Mouse (Mus musculus) forebrain, embryonic 15.5 days (tissue): ENCODE results near the gene Il4ra. TPM values are rescaled to one million over a fixed set of nuclear protein-coding genes. Genes with fewer than 3 reads are reported as not detected.

ENCODE experiments used
- ATAC-seq: fragments of 200-750 bp; cut with Nextera tagmentation; replicated peaks from 2 replicates; pipeline ENCODE4 v1.8.0; 2017; ENCODE audit warnings: mild to moderate bottlenecking, moderate TSS enrichment, moderate library complexity
- H3K27ac ChIP-seq: fragments of 300-500 bp; sonication (generic); replicated peaks from 2 replicates; pipeline ENCODE4 v1.5.1; 2015; ENCODE audit warnings: mild to moderate bottlenecking, inconsistent platforms
- H3K27me3 ChIP-seq: fragments of 300-500 bp; sonication (generic); 2 replicates; pipeline ENCODE4 v1.6.1; 2015; ENCODE audit warnings: inconsistent platforms
- H3K36me3 ChIP-seq: fragments of 300-500 bp; sonication (generic); 2 replicates; pipeline ENCODE4 v1.6.1; 2015; ENCODE audit warnings: mild to moderate bottlenecking, inconsistent platforms
- H3K4me1 ChIP-seq: fragments of 300-500 bp; sonication (generic); 2 replicates; pipeline ENCODE4 v1.6.1; 2015; ENCODE audit warnings: inconsistent platforms
- H3K4me2 ChIP-seq: fragments of 300-500 bp; sonication (generic); replicated peaks from 2 replicates; pipeline ENCODE4 v1.6.1; 2015; ENCODE audit warnings: mild to moderate bottlenecking, inconsistent platforms
- H3K4me3 ChIP-seq: fragments of 300-500 bp; sonication (generic); 2 replicates; pipeline ENCODE4 v1.5.1; 2015; ENCODE audit warnings: mild to moderate bottlenecking, inconsistent platforms
- H3K9ac ChIP-seq: fragments of 300-500 bp; sonication (generic); replicated peaks from 2 replicates; pipeline ENCODE4 v1.6.1; 2015; ENCODE audit warnings: mild to moderate bottlenecking, inconsistent platforms
- H3K9me3 ChIP-seq: fragments of 300-500 bp; sonication (generic); 2 replicates; pipeline ENCODE4 v1.6.1; 2016; ENCODE audit warnings: inconsistent platforms
- WGBS: fragments of 180-500 bp; shearing (Covaris S2); methylation state at CpG from one replicate; pipeline ENCODE4 v1.1.7; 2015; ENCODE audit warnings: mixed read lengths; 5-methylcytosine and 5-hydroxymethylcytosine counted together
- polyA plus RNA-seq: library from polyadenylated mRNA; unstranded; fragments of >200 nt; fragmentation: Nextera tagmentation; extraction: Ambion mirVana; gene quantifications from 2 replicates; pipeline ENCODE4 v1.2.1, GENCODE M21; 2015

Il4ra gene
- polyA plus RNA-seq, 1 experiment from 2014 or later = 2.2 TPM

DNA sequence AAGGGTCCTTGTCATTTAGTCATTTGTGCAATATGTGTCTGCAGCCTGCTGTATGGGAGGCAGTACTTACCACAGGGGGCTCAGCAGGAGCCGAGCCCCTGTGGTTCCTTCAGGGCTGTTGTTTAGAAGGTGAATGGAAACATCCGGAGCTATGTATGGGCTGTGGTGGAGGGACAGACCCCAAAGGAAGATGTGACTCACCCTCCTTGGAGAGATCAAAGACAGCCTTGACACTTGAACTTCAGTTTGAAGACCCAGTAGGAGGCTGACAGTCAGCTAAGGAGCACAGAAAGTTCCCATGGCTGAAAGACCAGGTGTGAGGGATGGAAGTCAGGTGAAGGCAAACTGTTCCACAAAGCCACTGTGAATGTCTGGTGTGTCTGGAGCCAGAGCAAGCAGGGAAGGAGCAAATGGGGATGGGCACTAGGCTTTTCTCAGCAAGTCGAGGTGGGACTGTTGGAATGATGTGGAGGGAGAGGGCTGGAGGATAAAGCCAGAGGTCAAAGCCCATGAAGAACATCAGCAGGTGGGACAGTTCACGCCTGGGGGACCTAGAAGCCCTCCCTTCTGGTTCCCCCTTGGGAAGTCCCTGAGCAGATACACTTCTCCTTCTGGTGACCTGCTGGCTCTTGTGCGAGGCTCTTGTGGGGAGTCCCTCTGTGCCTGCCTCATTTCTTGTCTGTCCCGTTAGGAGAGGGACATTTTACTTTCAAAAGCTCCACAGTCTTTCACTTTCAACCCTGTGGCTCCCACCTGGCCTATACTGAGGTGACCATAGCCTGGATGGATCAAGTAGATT, 55.7 kb downstream of the Il4ra start:
- no peaks in the 10 kb centered on the region for H3K27me3 ChIP-seq
- no peak overlapping the region for H3K27ac ChIP-seq
- no peak overlapping the region for H3K4me3 ChIP-seq
- no peak for ATAC-seq
- no peak overlapping the region for H3K9ac ChIP-seq
- no peaks in the 10 kb centered on the region for H3K36me3 ChIP-seq
- H3K4me1 ChIP-seq = no peaks in the 10 kb centered on the region
- WGBS = 69% methylated on average over 5 of the region's 6 CpGs
- no peak overlapping the region for H3K4me2 ChIP-seq
- H3K9me3 ChIP-seq = no peaks in the 10 kb centered on the region

DNA sequence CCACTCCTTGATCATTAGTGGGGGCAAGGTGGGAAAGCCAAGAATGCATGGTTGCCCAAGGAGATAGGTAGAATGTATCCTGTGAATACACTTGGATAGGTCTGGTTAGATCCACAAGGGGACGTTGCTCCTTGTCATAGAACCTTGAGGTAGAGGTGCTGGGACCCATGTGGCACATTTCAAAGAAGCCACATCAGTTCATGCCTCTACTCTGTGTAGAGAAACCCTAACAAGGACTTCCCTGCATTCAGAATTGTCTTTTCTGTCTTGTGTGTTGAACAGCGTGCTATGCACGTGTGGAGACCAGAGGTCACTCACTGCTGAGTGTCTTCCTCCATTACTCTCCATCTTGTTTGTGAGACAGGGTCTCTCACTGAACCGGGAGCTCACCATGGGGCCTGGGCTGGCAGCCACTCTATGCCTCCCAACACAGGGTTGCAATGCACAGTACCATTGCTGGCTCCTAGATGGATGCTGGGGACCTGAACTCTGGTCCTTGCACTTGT, 56.3 kb downstream of the Il4ra start:
- Histone ChIP-seq H3K9ac (no peak overlapping the region), H3K27ac (no peak overlapping the region), H3K36me3 (no peaks in the 10 kb centered on the region), H3K4me1 (no peaks in the 10 kb centered on the region), H3K27me3 (no peaks in the 10 kb centered on the region), H3K9me3 (no peaks in the 10 kb centered on the region), H3K4me2 (no peak overlapping the region), H3K4me3 (no peak overlapping the region)
- ATAC-seq = no peak
- WGBS = 89% methylated on average over 4 of the region's 4 CpGs

DNA sequence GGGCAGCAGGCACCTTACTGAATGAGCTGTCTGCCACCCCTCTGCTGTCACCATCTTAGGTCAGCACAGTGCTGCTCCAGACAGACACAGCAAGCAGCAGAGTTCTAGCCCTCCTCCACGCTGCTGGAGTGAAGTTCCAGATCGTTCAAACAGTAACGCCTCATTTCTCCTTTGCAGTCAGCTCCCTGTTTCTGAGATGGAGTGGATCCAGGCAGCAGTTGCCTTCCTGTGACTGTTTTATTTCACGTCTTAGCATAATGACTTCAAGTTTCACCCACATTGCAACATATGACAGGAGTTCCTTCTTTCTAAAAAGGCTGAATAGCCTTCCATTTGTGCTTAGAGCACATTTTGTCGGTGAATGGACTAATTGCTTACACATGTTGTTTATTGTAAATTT, 61.7 kb downstream of the Il4ra start:
- Histone ChIP-seq H3K4me1 (no peaks in the 10 kb centered on the region), H3K9ac (no peak overlapping the region), H3K9me3 (no peaks in the 10 kb centered on the region), H3K4me2 (no peak overlapping the region), H3K27me3 (no peaks in the 10 kb centered on the region), H3K4me3 (no peak overlapping the region), H3K27ac (no peak overlapping the region), H3K36me3 (no peaks in the 10 kb centered on the region)
- no peak for ATAC-seq
- WGBS = 82% methylated on average over 5 of the region's 5 CpGs

DNA sequence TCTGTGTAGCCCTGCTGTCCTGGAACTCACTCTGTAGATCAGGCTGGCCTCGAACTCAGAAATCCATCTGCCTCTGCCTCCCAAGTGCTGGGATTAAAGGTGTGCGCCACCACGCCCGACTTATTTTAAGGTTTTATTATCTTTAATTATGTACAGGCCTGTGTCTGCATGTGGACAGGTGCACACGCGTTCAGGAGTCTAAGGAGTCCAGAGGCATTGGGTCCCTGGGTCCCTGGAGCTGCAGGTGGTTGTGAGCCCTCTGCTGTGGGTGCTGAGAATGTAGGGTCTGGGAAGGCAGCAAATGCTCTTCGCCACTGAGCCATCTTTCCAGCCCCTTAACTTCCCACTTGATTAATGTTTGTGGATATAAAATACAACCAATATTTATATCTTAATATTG, 63.5 kb downstream of the Il4ra start:
- Histone ChIP-seq H3K4me3 (no peak overlapping the region), H3K27me3 (no peaks in the 10 kb centered on the region), H3K9ac (no peak overlapping the region), H3K9me3 (no peaks in the 10 kb centered on the region), H3K27ac (no peak overlapping the region), H3K36me3 (no peaks in the 10 kb centered on the region), H3K4me1 (no peaks in the 10 kb centered on the region), H3K4me2 (no peak overlapping the region)
- WGBS = 95% methylated on average over 7 of the region's 7 CpGs
- no peak for ATAC-seq

DNA sequence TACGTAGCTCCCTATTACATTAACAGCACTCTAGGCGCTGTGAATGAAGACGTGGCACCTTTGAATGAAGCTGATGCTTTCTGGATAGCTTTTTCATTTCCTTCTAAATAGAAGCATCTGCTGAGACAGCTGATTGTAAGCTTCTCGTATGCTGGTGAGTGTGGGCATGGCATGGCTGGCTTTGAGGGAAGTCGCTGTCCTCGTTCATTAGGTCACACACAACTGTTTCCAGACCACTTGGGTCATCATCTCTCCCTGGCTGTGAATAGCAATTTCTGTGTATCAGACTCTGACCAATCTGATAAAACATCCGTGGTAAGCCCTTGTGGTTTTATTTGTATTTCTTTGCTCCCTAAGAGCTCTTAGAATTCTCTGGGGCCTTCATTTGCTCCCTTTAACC, 66.1 kb downstream of the Il4ra start:
- no peak overlapping the region for H3K27ac ChIP-seq
- H3K4me3 ChIP-seq = no peak overlapping the region
- no peaks in the 10 kb centered on the region for H3K27me3 ChIP-seq
- H3K36me3 ChIP-seq = no peaks in the 10 kb centered on the region
- 84% methylated on average over 7 of the region's 7 CpGs for WGBS
- no peak overlapping the region for H3K9ac ChIP-seq
- H3K4me1 ChIP-seq = no peaks in the 10 kb centered on the region
- H3K9me3 ChIP-seq = no peaks in the 10 kb centered on the region
- no peak overlapping the region for H3K4me2 ChIP-seq
- ATAC-seq = no peak

DNA sequence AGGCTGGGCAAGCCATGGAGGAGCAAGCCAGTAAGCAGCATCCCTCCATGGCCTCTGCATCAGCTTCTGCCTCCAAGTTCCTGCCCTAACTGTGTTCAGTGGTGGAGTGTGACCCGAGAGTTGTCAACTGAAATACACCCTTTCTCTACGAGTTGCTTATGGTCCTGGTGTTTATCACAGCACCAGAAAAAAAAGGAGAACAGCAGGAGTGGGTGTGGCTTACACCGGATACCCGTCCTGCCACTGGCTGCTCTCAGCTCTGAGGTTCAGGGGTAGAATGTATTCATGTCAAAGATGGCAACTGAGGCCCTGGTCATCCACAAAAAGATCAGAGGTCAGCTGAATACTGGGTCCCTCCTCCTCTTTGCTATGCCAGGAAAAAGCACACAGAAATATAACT, 68.2 kb downstream of the Il4ra start:
- Histone ChIP-seq H3K9me3 (no peaks in the 10 kb centered on the region), H3K4me1 (no peaks in the 10 kb centered on the region), H3K27ac (no peak overlapping the region), H3K27me3 (no peaks in the 10 kb centered on the region), H3K9ac (no peak overlapping the region), H3K4me2 (no peak overlapping the region), H3K4me3 (no peak overlapping the region), H3K36me3 (no peaks in the 10 kb centered on the region)
- 77% methylated on average over 4 of the region's 4 CpGs for WGBS
- ATAC-seq = no peak

DNA sequence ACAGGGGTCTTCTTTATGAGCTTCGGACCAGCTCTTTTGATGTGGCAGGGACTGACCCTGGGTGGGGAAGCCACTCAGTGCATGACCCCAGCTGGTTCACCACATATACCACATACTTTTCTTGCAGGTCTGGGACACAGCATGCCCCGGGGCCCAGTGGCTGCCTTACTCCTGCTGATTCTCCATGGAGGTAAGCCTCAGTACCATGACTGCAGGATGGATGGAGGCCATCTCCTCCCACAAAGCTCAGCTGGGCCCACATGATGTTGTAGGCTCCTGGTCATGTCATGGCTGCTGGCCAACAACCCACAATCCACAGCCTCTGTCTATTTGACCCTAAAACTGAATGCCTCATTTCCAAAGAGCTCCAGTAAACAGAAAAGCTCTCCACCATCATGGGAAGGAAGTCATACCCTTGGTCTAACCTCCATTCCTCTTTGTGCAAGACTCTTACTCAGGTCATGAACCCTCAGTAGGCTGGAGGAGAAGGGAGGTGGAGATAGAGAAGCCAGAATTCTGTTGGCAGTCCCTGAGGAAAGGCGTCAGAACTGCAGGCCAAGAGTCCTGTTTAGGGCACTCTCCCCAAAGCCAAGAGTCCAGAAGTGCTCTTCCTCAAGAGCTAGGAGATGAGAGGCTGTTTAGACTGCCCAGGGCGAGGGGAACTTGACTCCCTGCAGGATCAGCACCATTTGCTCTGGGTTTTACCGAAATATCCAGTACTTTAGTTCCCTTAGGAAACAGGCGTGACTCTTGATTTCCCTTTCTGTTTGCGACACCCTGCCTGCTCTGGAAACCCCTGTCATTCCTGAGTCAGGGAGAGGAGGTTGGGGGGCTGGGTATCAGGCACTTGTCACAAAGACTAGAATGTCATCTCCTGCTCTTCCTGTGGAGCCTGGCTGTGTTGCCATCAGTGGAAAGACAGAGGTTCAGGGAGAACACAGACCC, 71.1 kb downstream of the Il4ra start:
- Histone ChIP-seq H3K27me3 (no peaks in the 10 kb centered on the region), H3K4me2 (no peak overlapping the region), H3K36me3 (no peaks in the 10 kb centered on the region), H3K27ac (no peak overlapping the region), H3K9ac (no peak overlapping the region), H3K4me3 (no peak overlapping the region), H3K9me3 (no peaks in the 10 kb centered on the region), H3K4me1 (no peaks in the 10 kb centered on the region)
- ATAC-seq = no peak
- WGBS = 81% methylated on average over 7 of the region's 7 CpGs

DNA sequence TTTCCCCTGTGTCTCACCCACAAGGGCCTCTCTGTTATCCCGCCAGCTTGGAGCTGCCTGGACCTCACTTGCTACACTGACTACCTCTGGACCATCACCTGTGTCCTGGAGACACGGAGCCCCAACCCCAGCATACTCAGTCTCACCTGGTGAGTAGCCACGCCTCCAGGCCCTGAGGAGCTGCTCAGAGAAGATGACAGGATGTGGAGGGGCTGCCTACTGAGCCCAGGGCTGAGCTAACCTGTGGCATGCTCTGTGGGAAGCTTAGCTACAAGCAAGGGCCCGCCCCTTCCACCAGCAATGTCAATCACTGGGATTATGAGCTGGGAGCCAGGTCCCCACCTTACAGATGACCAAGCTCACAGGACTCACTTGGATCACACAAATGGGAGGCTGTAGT, 73.3 kb downstream of the Il4ra start:
- 68% methylated on average over 4 of the region's 4 CpGs for WGBS
- Histone ChIP-seq H3K9ac (no peak overlapping the region), H3K27me3 (no peaks in the 10 kb centered on the region), H3K9me3 (no peaks in the 10 kb centered on the region), H3K36me3 (no peaks in the 10 kb centered on the region), H3K4me1 (no peaks in the 10 kb centered on the region), H3K4me2 (no peak overlapping the region), H3K27ac (no peak overlapping the region), H3K4me3 (no peak overlapping the region)
- no peak for ATAC-seq

DNA sequence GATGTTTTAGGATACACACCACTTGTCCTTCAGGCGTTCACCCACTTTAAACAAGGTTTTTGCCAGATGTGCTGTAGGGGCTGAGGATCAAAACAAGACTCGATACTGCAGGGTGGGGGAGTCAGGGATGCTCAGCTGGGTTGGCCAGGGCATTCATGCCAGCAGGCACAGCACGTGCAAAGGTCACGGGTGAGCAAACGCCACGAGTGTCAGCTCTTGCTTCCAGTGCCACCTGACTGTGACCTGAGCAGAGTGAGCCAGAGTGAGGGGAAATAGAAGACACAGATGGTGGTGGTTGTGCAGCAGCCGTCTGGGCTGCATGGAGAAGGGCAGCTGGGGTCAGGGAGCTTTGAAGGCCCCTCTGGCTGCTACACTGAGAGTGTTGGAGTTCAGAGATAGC, 73.9 kb downstream of the Il4ra start:
- Histone ChIP-seq H3K27ac (no peak overlapping the region), H3K4me1 (no peaks in the 10 kb centered on the region), H3K4me3 (no peak overlapping the region), H3K4me2 (no peak overlapping the region), H3K27me3 (no peaks in the 10 kb centered on the region), H3K36me3 (no peaks in the 10 kb centered on the region), H3K9me3 (no peaks in the 10 kb centered on the region), H3K9ac (no peak overlapping the region)
- 75% methylated on average over 7 of the region's 7 CpGs for WGBS
- ATAC-seq = no peak

Other genes starting within 250 kb of the Il4ra start
- 5.0 and 6.3 TPM in 2 replicates for gene Kdm8, start 107.4 kb upstream of the Il4ra start, polyA plus RNA-seq
- gene Nsmce1, start 60.5 kb upstream of the Il4ra start, polyA plus RNA-seq = 119 and 128 TPM in 2 replicates
- gene Il21r, start 51.3 kb downstream of the Il4ra start, polyA plus RNA-seq = 0.15 and 0.17 TPM in 2 replicates
- gene Gtf3c1, start 155.7 kb downstream of the Il4ra start, polyA plus RNA-seq = 36.8 and 39.1 TPM in 2 replicates
- 7.8 and 7.9 TPM in 2 replicates for gene D430042O09Rik, start 155.8 kb downstream of the Il4ra start, polyA plus RNA-seq